13 mouse cellular contexts compared by ENCODE assay signal in the genomic region with DNA sequence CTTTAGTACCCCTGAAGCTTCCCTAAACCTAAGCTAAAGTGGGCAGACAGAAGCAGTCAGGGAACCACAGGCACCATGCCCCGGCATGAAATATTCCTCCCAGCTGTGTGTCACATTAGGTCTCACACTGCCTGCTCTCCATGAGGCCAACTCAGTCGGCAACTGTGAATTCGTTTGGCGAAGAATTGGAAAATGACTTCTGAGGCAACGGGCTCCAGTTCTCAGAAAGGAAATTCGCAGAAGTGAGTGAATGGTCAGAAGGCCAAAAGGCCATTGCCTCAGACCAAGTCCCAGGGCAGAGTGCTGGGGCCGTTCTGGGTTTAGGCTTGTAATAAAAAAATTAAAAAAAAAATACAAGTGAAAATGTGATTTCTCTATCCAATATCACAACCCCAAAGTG. TPM values are rescaled to one million over a fixed set of nuclear protein-coding genes. Genes with fewer than 3 reads are reported as not detected.
DNase-seq lines count a peak whose midpoint lies in the region.
"Had no signal": no experiment of that assay in that cellular context is flagged by ENCODE, and none has a peak within 500 bp of the region (broad histone marks: within the 10 kb centered on the region; RNA-seq: fewer than 3 reads in every experiment).

No protein-coding gene starts in this region.

- peak; percentile 21 for DNase-seq in kidney, adult 9 months
- no peak for DNase-seq in kidney, postnatal 4 days
- DNase-seq in heart, postnatal 10 days, result peak; percentile 14 to 21
- DNase-seq in lung, postnatal 25 days (ENCODE audit: low spot score), result peak; percentile 21
- no peak for DNase-seq in left cerebral cortex, adult 8-10 months (ENCODE audit: low spot score in 2 of 2)
- no peak for DNase-seq in left cerebral cortex, adult 11 months (ENCODE audit: low spot score)
- DNase-seq in testis, postnatal 14 days (ENCODE audit: low spot score), result no peak

- H3K4me3 ChIP-seq in brown adipose tissue, adult 24 weeks (ENCODE audit: insufficient read depth, low read depth, low read length), result no peak overlapping the region
- H3K4me3 ChIP-seq: forebrain, embryonic 12.5 days; heart, embryonic 13.5 days; hindbrain, embryonic 15.5 days had no signal

- intact Hi-C loops in heart, postnatal 10 days (cut with DNase I), result no loop called here

- no peaks in the 10 kb centered on the region for H3K4me1 ChIP-seq in brown adipose tissue, adult 24 weeks (ENCODE audit: control insufficient read depth, insufficient read depth, insufficient read length, low read length)
- H3K4me1 ChIP-seq: forebrain, embryonic 12.5 days; hindbrain, embryonic 15.5 days had no signal

- peak overlapping the region; percentile 38 for H3K27ac ChIP-seq in brown adipose tissue, adult 24 weeks (replicated peaks; ENCODE audit: low read depth, low read length)
- H3K27ac ChIP-seq: forebrain, embryonic 12.5 days; heart, embryonic 13.5 days; hindbrain, embryonic 15.5 days; liver, embryonic 14.5 days had no signal

RNA-seq across cellular contexts. Expression of a gene that starts 43.9 kb away (rescaled TPM):
- 39.0 and 47.2 TPM in 2 replicates for polyA plus RNA-seq in brown adipose tissue, adult 24 weeks (2012; ENCODE audit: insufficient read depth, insufficient read length, missing spikeins)
- 10 to 100 TPM; 42.5 to 57.0 TPM for total RNA-seq in heart, postnatal 10 days (2021)
- 10 to 100 TPM in 2 of 4 experiments, 1 to 10 TPM in 2; 6.7 to 14.7 (median 10.1) TPM for total RNA-seq in left cerebral cortex, adult 8-10 months (2022)
- total RNA-seq: megakaryocyte-erythroid progenitor cell, adult 5-6 weeks had no signal

Comparison
In these comparisons a context has a peak if more than half of its experiments do, and no peak if none do; other contexts are left out.
1. DNase-seq: peak in kidney, adult 9 months (single experiment), heart, postnatal 10 days (2 of 2) and lung, postnatal 25 days (single experiment); none in kidney, postnatal 4 days (0 of 2), left cerebral cortex, adult 8-10 months (0 of 2), left cerebral cortex, adult 11 months (single experiment) and testis, postnatal 14 days (single experiment).